Mouse (Mus musculus) small intestine, adult 2 months (tissue): Measurements from ENCODE around the gene Mtcl1. TPM values are rescaled to one million over a fixed set of nuclear protein-coding genes. Genes with fewer than 3 reads are reported as not detected.

Experiments used
- H3K27ac ChIP-seq: fragments of 200-500 bp; 2 replicates; pipeline ENCODE4 v1.5.1; 2012; ENCODE audit warnings: low read depth, low read length, control low read depth, inconsistent platforms; ENCODE audit not compliant: insufficient read depth
- H3K27me3 ChIP-seq: fragments of 200-500 bp; 2 replicates; pipeline ENCODE4 v1.6.1; 2012; ENCODE audit warnings: mild to moderate bottlenecking, moderate library complexity, low read length, inconsistent platforms; ENCODE audit not compliant: control insufficient read depth, insufficient read depth
- H3K36me3 ChIP-seq: fragments of 200-500 bp; 2 replicates; pipeline ENCODE4 v1.6.1; 2012; ENCODE audit warnings: mild to moderate bottlenecking, low read length, control low read depth, inconsistent platforms; ENCODE audit not compliant: control insufficient read depth, insufficient read depth
- H3K4me1 ChIP-seq: fragments of 200-500 bp; 2 replicates; pipeline ENCODE4 v1.6.1; 2012; ENCODE audit warnings: low read length, inconsistent platforms, mixed read lengths; ENCODE audit not compliant: control insufficient read depth, insufficient read depth, insufficient read length
- H3K4me3 ChIP-seq: fragments of 200-500 bp; 2 replicates; pipeline ENCODE4 v1.5.1; 2012; ENCODE audit warnings: low read depth, mild to moderate bottlenecking, control low read depth, inconsistent platforms, low read length, moderate library complexity
- CTCF ChIP-seq: fragments of 200-500 bp; IDR thresholded peaks from 2 replicates; pipeline ENCODE4 v1.5.1; 2012; ENCODE audit warnings: low read depth, mild to moderate bottlenecking, control low read depth, inconsistent platforms, low read length, moderate library complexity, mixed read lengths; ENCODE audit not compliant: insufficient replicate concordance, insufficient read length; ENCODE audit errors: extremely low read depth
- POLR2A ChIP-seq: fragments of 200-500 bp; IDR thresholded peaks from 2 replicates; pipeline ENCODE4 v1.6.1; 2012; ENCODE audit warnings: low read depth, mild to moderate bottlenecking, control low read depth, inconsistent platforms, low read length, moderate library complexity
- WGBS: fragments of 180-500 bp; shearing (Covaris S2); methylation state at CpG from one replicate; pipeline ENCODE4 v1.1.7; 2018; 5-methylcytosine and 5-hydroxymethylcytosine counted together
- polyA plus RNA-seq: library from polyadenylated mRNA; depleted of rRNA; stranded (reverse); fragments of >200 nt; gene quantifications from 2 replicates; pipeline ENCODE4 v1.2.3, GENCODE M21; 2012

The Mtcl1 gene
- polyA plus RNA-seq, 1 experiment: 1.8 TPM

GRCm38 (mm10) chr17:66320716-66321372 lies 128.7 kb downstream of the Mtcl1 start:
- peaks cover 3% of the 10 kb centered on the region; the same call in 1 of the 2 replicates for H3K4me1 ChIP-seq
- H3K36me3 ChIP-seq: no peaks in the 10 kb centered on the region
- WGBS: 71% methylated on average over 20 of the region's 20 CpGs
- H3K27ac ChIP-seq: no peak overlapping the region
- H3K27me3 ChIP-seq: no peaks in the 10 kb centered on the region
- no peak overlapping the region for H3K4me3 ChIP-seq
- no peak for TF ChIP-seq CTCF
- no peak for TF ChIP-seq POLR2A

DNA sequence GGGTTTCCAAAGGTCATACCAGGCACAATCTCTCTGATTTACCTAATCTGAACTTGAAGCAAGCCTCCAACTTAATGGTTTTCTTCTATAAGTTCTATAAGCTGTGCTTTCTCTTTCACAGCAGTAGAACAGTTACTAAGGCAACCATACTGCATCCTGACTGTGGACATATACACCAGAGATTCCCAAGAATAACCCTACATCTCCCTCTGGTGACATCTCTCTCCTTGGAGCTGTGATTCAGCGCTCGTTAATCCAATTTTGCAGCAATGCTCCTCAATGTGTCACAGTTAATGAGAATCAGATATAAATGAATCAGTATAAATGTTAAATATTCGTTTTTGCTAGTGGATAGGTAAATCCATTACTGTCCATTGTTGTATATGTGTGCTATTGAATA lies 131.5 kb downstream of the Mtcl1 start:
- Histone ChIP-seq H3K27ac (no peak overlapping the region), H3K4me3 (no peak overlapping the region), H3K36me3 (no peaks in the 10 kb centered on the region), H3K4me1 (peaks cover 3% of the 10 kb centered on the region; the same call in 1 of the 2 replicates), H3K27me3 (no peaks in the 10 kb centered on the region; the same call in 1 of the 2 replicates)
- 83% methylated on average over 3 of the region's 3 CpGs for WGBS
- TF ChIP-seq POLR2A (no peak), CTCF (no peak)

GRCm38 (mm10) chr17:66317576-66317975 lies 132.0 kb downstream of the Mtcl1 start:
- TF ChIP-seq CTCF (no peak), POLR2A (no peak)
- 78% methylated on average over 4 of the region's 4 CpGs for WGBS
- Histone ChIP-seq H3K4me1 (peaks cover 3% of the 10 kb centered on the region; the same call in 1 of the 2 replicates), H3K27ac (no peak overlapping the region), H3K27me3 (no peaks in the 10 kb centered on the region; the same call in 1 of the 2 replicates), H3K4me3 (no peak overlapping the region), H3K36me3 (no peaks in the 10 kb centered on the region)

DNA sequence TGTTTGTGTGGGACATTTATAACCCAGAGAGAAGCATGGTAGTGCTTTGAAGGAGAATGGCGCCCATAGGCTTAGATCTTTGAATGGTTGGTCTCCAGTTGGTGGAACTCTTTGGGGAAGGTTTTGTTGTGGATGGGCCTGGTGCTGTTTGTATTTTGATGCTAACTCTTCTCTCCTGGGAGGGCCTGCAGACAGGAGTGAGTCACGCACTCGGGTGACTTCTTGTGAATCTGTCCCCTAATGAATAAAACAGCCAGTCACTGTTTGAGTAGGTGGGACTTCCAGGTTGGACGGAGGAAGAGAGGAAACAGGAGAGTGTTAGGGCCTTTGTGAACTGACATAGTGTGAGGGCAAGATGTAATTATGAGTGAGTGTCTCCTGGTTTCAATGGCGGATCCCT lies 132.4 kb downstream of the Mtcl1 start:
- H3K27me3 ChIP-seq: no peaks in the 10 kb centered on the region; the same call in 1 of the 2 replicates
- TF ChIP-seq CTCF: no peak
- no peak for TF ChIP-seq POLR2A
- H3K4me1 ChIP-seq: peaks cover 3% of the 10 kb centered on the region; the same call in 1 of the 2 replicates
- H3K36me3 ChIP-seq: no peaks in the 10 kb centered on the region
- H3K4me3 ChIP-seq: no peak overlapping the region
- H3K27ac ChIP-seq: no peak overlapping the region
- 91% methylated on average over 5 of the region's 5 CpGs for WGBS

GRCm38 (mm10) chr17:66315451-66315850 lies 134.1 kb downstream of the Mtcl1 start:
- H3K27ac ChIP-seq: no peak overlapping the region
- WGBS: 37% methylated on average over 10 of the region's 10 CpGs
- H3K4me3 ChIP-seq: no peak overlapping the region
- H3K36me3 ChIP-seq: no peaks in the 10 kb centered on the region
- H3K27me3 ChIP-seq: no peaks in the 10 kb centered on the region; the same call in 1 of the 2 replicates
- TF ChIP-seq CTCF (no peak), POLR2A (no peak)
- H3K4me1 ChIP-seq: peaks cover 3% of the 10 kb centered on the region; the same call in 1 of the 2 replicates

GRCm38 (mm10) chr17:66314566-66315285 lies 134.8 kb downstream of the Mtcl1 start:
- no peak overlapping the region for H3K27ac ChIP-seq
- H3K27me3 ChIP-seq: no peaks in the 10 kb centered on the region; the same call in 1 of the 2 replicates
- H3K4me3 ChIP-seq: no peak overlapping the region
- peaks cover 3% of the 10 kb centered on the region; the same call in 1 of the 2 replicates for H3K4me1 ChIP-seq
- TF ChIP-seq POLR2A: no peak
- no peak for TF ChIP-seq CTCF
- 63% methylated on average over 13 of the region's 13 CpGs for WGBS
- H3K36me3 ChIP-seq: no peaks in the 10 kb centered on the region

GRCm38 (mm10) chr17:66301906-66302305 lies 147.6 kb downstream of the Mtcl1 start:
- H3K27me3 ChIP-seq: no peaks in the 10 kb centered on the region
- H3K4me1 ChIP-seq: no peaks in the 10 kb centered on the region
- 86% methylated on average over 7 of the region's 7 CpGs for WGBS
- no peaks in the 10 kb centered on the region for H3K36me3 ChIP-seq
- H3K4me3 ChIP-seq: no peak overlapping the region
- H3K27ac ChIP-seq: no peak overlapping the region
- TF ChIP-seq CTCF: no peak
- TF ChIP-seq POLR2A: no peak
